Mouse (Mus musculus) kidney, adult 2 months (tissue): ENCODE measurements at regions not wholly inside any gene's neighbourhood (a gene's known extent, or its start where the extent isn't known, plus 50 kb on each side); places are given as distances from the start of the nearest gene placed in this dataset.

Experiments
- DNase-seq: peaks from one replicate; pipeline ENCODE4 v3.0.0; 2021
- H3K27ac ChIP-seq: fragments of 200-500 bp; 2 replicates; pipeline ENCODE4 v1.5.1; 2012; ENCODE audit warnings: low read depth, low read length, control low read depth, inconsistent platforms; ENCODE audit not compliant: insufficient read depth
- H3K27me3 ChIP-seq: fragments of 200-500 bp; replicated peaks from 2 replicates; pipeline ENCODE4 v1.6.1; 2012; ENCODE audit warnings: mild to moderate bottlenecking, moderate library complexity, low read length, inconsistent platforms; ENCODE audit not compliant: control insufficient read depth, insufficient read depth
- H3K36me3 ChIP-seq: fragments of 200-500 bp; 2 replicates; pipeline ENCODE4 v1.6.1; 2012; ENCODE audit warnings: mild to moderate bottlenecking, moderate library complexity, low read length, inconsistent platforms; ENCODE audit not compliant: control insufficient read depth, insufficient read depth
- H3K4me1 ChIP-seq: fragments of 200-500 bp; 2 replicates; pipeline ENCODE4 v1.6.1; 2011; ENCODE audit warnings: low read length; ENCODE audit not compliant: control insufficient read depth, insufficient read depth
- H3K4me3 ChIP-seq: fragments of 200-500 bp; 2 replicates; pipeline ENCODE4 v1.5.1; 2011; ENCODE audit warnings: mild to moderate bottlenecking, low read depth, low read length, control low read depth; ENCODE audit not compliant: insufficient read depth
- CTCF ChIP-seq: fragments of 200-500 bp; conservative IDR thresholded peaks from 2 replicates; pipeline ENCODE4 v1.5.1; 2011; ENCODE audit warnings: low read depth, mild to moderate bottlenecking, control low read depth, low read length, moderate library complexity, mixed read lengths; ENCODE audit not compliant: insufficient read depth, insufficient read length
- POLR2A ChIP-seq: fragments of 200-500 bp; IDR thresholded peaks from one replicate; pipeline ENCODE4 v1.6.1; 2011; ENCODE audit warnings: low read depth, low read length, control low read depth
- WGBS: fragments of 180-500 bp; shearing (Covaris S2); methylation state at CpG from one replicate; pipeline ENCODE4 v1.1.7; 2018; 5-methylcytosine and 5-hydroxymethylcytosine counted together

DNA sequence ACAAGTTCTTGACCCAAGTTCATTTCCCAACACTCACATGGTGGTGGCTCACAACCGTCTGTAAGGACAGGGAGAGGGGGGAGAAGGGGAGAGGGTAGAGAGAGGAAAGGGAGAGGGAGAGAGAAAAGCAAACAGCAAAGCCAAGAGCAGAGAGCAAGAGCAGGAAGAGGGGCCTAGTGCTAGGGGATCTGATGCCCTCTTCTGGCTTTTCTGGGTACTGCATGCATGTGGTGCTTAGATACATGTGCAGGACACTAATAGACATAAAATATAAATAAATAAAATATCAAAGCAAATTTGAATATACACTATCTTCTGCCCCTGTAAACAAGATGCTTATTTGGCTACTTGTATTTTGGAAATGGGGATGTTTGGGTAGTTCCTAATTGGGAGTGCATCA lies 91.2 kb downstream of the Rnf138rt1 start:
- TF ChIP-seq POLR2A (no peak), CTCF (peak; percentile 52)
- peak; percentile 17 for DNase-seq
- 23% methylated on average over 1 of the region's 1 CpGs for WGBS

More for the DNA sequence above, 91.2 kb downstream of the Rnf138rt1 start:
- no peaks in the 10 kb centered on the region for H3K36me3 ChIP-seq
- no peaks in the 10 kb centered on the region for H3K4me1 ChIP-seq
- no peak overlapping the region for H3K4me3 ChIP-seq
- no peak overlapping the region for H3K27ac ChIP-seq
- H3K27me3 ChIP-seq: no peaks in the 10 kb centered on the region
